Mouse (Mus musculus) NIH3T3 (cell line): ENCODE results near the gene Me3.

Source experiments
- DNase-seq: peaks from one replicate; pipeline ENCODE4 v3.0.0-alpha.2; 2012; ENCODE audit warnings: low read depth

The Me3 gene

GRCm38 (mm10) chr7:89632342-89633251 lies at the start of gene Me3:
Gene Me3, plus strand, starts transcription at chr7:89632392.
- peak; percentile 53 for DNase-seq

GRCm38 (mm10) chr7:89590039-89590438 lies 42.2 kb upstream of the Me3 start:
- no peak for DNase-seq

- DNase-seq = no peak
Observed at GRCm38 (mm10) chr7:89590542-89591251, 41.5 kb upstream of the Me3 start.

- DNase-seq = no peak
Observed at GRCm38 (mm10) chr7:89595813-89596212, 36.4 kb upstream of the Me3 start.

GRCm38 (mm10) chr7:89605589-89606536 lies 26.3 kb upstream of the Me3 start:
- no peak for DNase-seq

GRCm38 (mm10) chr7:89607329-89607728 lies 24.9 kb upstream of the Me3 start:
- no peak for DNase-seq

- DNase-seq = peak; percentile 91
Observed at GRCm38 (mm10) chr7:89611236-89611635, 21.0 kb upstream of the Me3 start.

GRCm38 (mm10) chr7:89616235-89616634 lies 16.0 kb upstream of the Me3 start:
- no peak for DNase-seq

- DNase-seq = no peak
Observed at GRCm38 (mm10) chr7:89623331-89623730, 8.9 kb upstream of the Me3 start.

GRCm38 (mm10) chr7:89627393-89627792 lies 4.8 kb upstream of the Me3 start:
- DNase-seq = no peak

- DNase-seq = no peak
Observed at GRCm38 (mm10) chr7:89628006-89628405, 4.2 kb upstream of the Me3 start.

GRCm38 (mm10) chr7:89629006-89629405 lies 3.2 kb upstream of the Me3 start:
- DNase-seq = no peak

- no peak for DNase-seq
Observed at GRCm38 (mm10) chr7:89629914-89630313, 2.3 kb upstream of the Me3 start.

- no peak for DNase-seq
Observed at GRCm38 (mm10) chr7:89630796-89631195, 1.4 kb upstream of the Me3 start.

GRCm38 (mm10) chr7:89640533-89640932 lies 8.3 kb downstream of the Me3 start:
- DNase-seq = no peak

GRCm38 (mm10) chr7:89640944-89641661 lies 8.9 kb downstream of the Me3 start:
- DNase-seq = peak; percentile 17

- DNase-seq = no peak
Observed at GRCm38 (mm10) chr7:89645015-89645414, 12.8 kb downstream of the Me3 start.

GRCm38 (mm10) chr7:89647864-89648263 lies 15.7 kb downstream of the Me3 start:
- no peak for DNase-seq

GRCm38 (mm10) chr7:89657183-89657582 lies 25.0 kb downstream of the Me3 start:
- no peak for DNase-seq

- no peak for DNase-seq
Observed at GRCm38 (mm10) chr7:89657692-89658212, 25.6 kb downstream of the Me3 start.

GRCm38 (mm10) chr7:89664197-89664596 lies 32.0 kb downstream of the Me3 start:
- DNase-seq = peak; percentile 27
